9 mouse cellular contexts compared by ENCODE assay signal in genomic region chr7:69949647-69950121, GRCm38 (mm10).
DNase-seq lines count a peak whose midpoint lies in the region; ATAC-seq and TF ChIP-seq lines count a peak whose summit lies in the region.
"Had no signal": no experiment of that assay in that cellular context is flagged by ENCODE, and none has a peak within 500 bp of the region (broad histone marks: within the 10 kb centered on the region; RNA-seq: fewer than 3 reads in every experiment).

No protein-coding gene starts in this region.

- ATAC-seq in forebrain, postnatal 0 days: no peak
- no peak for ATAC-seq in CD4-positive, CD25-positive, alpha-beta regulatory T cell, adult 4 months

- TF ChIP-seq CTCF in forebrain, postnatal 0 days (IDR thresholded peaks at IDR 0.05; ENCODE audit: low read depth): no peak

- peaks cover 14% of the 10 kb centered on the region for H3K27me3 ChIP-seq in forebrain, postnatal 0 days (ENCODE audit: insufficient read depth, low read length)
- peaks cover 88% of the 10 kb centered on the region for H3K27me3 ChIP-seq in midbrain, embryonic 10.5 days (ENCODE audit: low read depth, poor library complexity, severe bottlenecking)
- H3K27me3 ChIP-seq: embryonic facial prominence, embryonic 12.5 days had no signal

- no peaks in the 10 kb centered on the region for H3K4me1 ChIP-seq in forebrain, postnatal 0 days (ENCODE audit: insufficient read depth)
- peaks cover 21% of the 10 kb centered on the region for H3K4me1 ChIP-seq in midbrain, embryonic 10.5 days
- H3K4me1 ChIP-seq: embryonic facial prominence, embryonic 12.5 days had no signal

- WGBS in forebrain, postnatal 0 days: 6% methylated on average over 10 of the region's 10 CpGs
- WGBS in midbrain, embryonic 10.5 days: 35% methylated on average over 10 of the region's 10 CpGs

- 0 out of 2 replicates have a peak overlapping the region, but pooled peaks have one; percentile 15 for H3K4me2 ChIP-seq in forebrain, postnatal 0 days (ENCODE audit: low read depth)
- H3K4me2 ChIP-seq: embryonic facial prominence, embryonic 12.5 days had no signal

- H3K27ac ChIP-seq in forebrain, postnatal 0 days (ENCODE audit: low read depth, low read length): no peak overlapping the region
- H3K27ac ChIP-seq in midbrain, embryonic 10.5 days (replicated peaks): peak overlapping the region; percentile 46
- H3K27ac ChIP-seq: embryonic facial prominence, embryonic 12.5 days had no signal

- H3K9ac ChIP-seq in forebrain, postnatal 0 days: no peak overlapping the region
- H3K9ac ChIP-seq: embryonic facial prominence, embryonic 12.5 days had no signal

- H3K4me3 ChIP-seq in forebrain, postnatal 0 days (ENCODE audit: low read depth, low read length): no peak overlapping the region
- peak overlapping the region; percentile 28 for H3K4me3 ChIP-seq in midbrain, embryonic 10.5 days
- H3K4me3 ChIP-seq: embryonic facial prominence, embryonic 12.5 days had no signal

- no peaks in the 10 kb centered on the region for H3K9me3 ChIP-seq in forebrain, postnatal 0 days (ENCODE audit: low read length)
- no peaks in the 10 kb centered on the region for H3K9me3 ChIP-seq in midbrain, embryonic 10.5 days (replicated peaks)
- H3K9me3 ChIP-seq: embryonic facial prominence, embryonic 12.5 days had no signal

- DNase-seq in Muller cell, postnatal 12 days (ENCODE audit: inconsistent ontology term): peak; percentile 55
- peak; percentile 4 to 6 for DNase-seq in cerebellum, adult 18-20 months
- DNase-seq in forebrain, postnatal 0 days: peak; percentile 10
- peak; percentile 20 for DNase-seq in midbrain, embryonic 10.5 days (ENCODE audit: low spot score)
- no peak for DNase-seq in urinary bladder, postnatal 25 days (ENCODE audit: low spot score)
- no peak for DNase-seq in heart, adult 8-10 months (ENCODE audit: low spot score)
- no peak for DNase-seq in frontal cortex, postnatal 36 days (ENCODE audit: low spot score in 2 of 2)

- H3K36me3 ChIP-seq in forebrain, postnatal 0 days (ENCODE audit: insufficient read depth): no peaks in the 10 kb centered on the region
- no peaks in the 10 kb centered on the region for H3K36me3 ChIP-seq in midbrain, embryonic 10.5 days
- H3K36me3 ChIP-seq: embryonic facial prominence, embryonic 12.5 days had no signal

Comparison
In these comparisons a context has a peak if more than half of its experiments do, and no peak if none do; other contexts are left out.
1. DNase-seq: peak in Muller cell, postnatal 12 days (single experiment), cerebellum, adult 18-20 months (2 of 2), forebrain, postnatal 0 days (single experiment) and midbrain, embryonic 10.5 days (single experiment); none in urinary bladder, postnatal 25 days (single experiment), heart, adult 8-10 months (single experiment) and frontal cortex, postnatal 36 days (0 of 2).